Mouse (Mus musculus) embryonic facial prominence, embryonic 14.5 days (tissue): Measurements from ENCODE around the gene Ntpcr. TPM values are rescaled to one million over a fixed set of nuclear protein-coding genes. Genes with fewer than 3 reads are reported as not detected.

Experiments used
- ATAC-seq: fragments of 200-750 bp; cut with Nextera tagmentation; 2 replicates; pipeline ENCODE4 v1.8.0; 2017; ENCODE audit warnings: low read depth, moderate number of reproducible peaks, moderate TSS enrichment
- DNase-seq: peaks from one replicate; pipeline ENCODE4 v3.0.0-alpha.2; 2015; ENCODE audit warnings: low spot score
- H3K27ac ChIP-seq: fragments of 300-500 bp; sonication (generic); replicated peaks from 2 replicates; pipeline ENCODE4 v1.5.1; 2014; ENCODE audit warnings: low read depth, mild to moderate bottlenecking, low read length, moderate library complexity
- H3K27me3 ChIP-seq: fragments of 300-500 bp; sonication (generic); replicated peaks from 2 replicates; pipeline ENCODE4 v1.6.1; 2014; ENCODE audit warnings: low read length; ENCODE audit not compliant: control insufficient read depth, insufficient read depth
- H3K36me3 ChIP-seq: fragments of 300-500 bp; sonication (generic); 2 replicates; pipeline ENCODE4 v1.6.1; 2014; ENCODE audit warnings: low read length, mixed read lengths; ENCODE audit not compliant: control insufficient read depth, insufficient read depth
- H3K4me1 ChIP-seq: fragments of 300-500 bp; sonication (generic); 2 replicates; pipeline ENCODE4 v1.6.1; 2014; ENCODE audit warnings: antibody characterized with exemption, low read length; ENCODE audit not compliant: control insufficient read depth, insufficient read depth
- H3K4me2 ChIP-seq: fragments of 300-500 bp; sonication (generic); 2 replicates; pipeline ENCODE4 v1.6.1; 2014; ENCODE audit warnings: low read depth, mild to moderate bottlenecking, low read length, moderate library complexity, mixed read lengths
- H3K4me3 ChIP-seq: fragments of 300-500 bp; sonication (generic); 2 replicates; pipeline ENCODE4 v1.5.1; 2014; ENCODE audit warnings: low read depth, mild to moderate bottlenecking, low read length
- H3K9ac ChIP-seq: fragments of 300-500 bp; sonication (generic); 2 replicates; pipeline ENCODE4 v1.6.1; 2014; ENCODE audit warnings: low read depth, mild to moderate bottlenecking, low read length, moderate library complexity, mixed read lengths
- H3K9me3 ChIP-seq: fragments of 300-500 bp; sonication (generic); 2 replicates; pipeline ENCODE4 v1.6.1; 2016; ENCODE audit warnings: low read length; ENCODE audit not compliant: control insufficient read depth
- WGBS: fragments of 180-500 bp; shearing (Covaris S2); extraction: QIAGEN DNeasy Blood & Tissue Kit; methylation state at CpG from one replicate; pipeline ENCODE4 v1.1.7; 2014; 5-methylcytosine and 5-hydroxymethylcytosine counted together
- polyA plus RNA-seq: library from polyadenylated mRNA; unstranded; fragments of >200 nt; fragmentation: Nextera tagmentation; extraction: Ambion mirVana; gene quantifications from 2 replicates; pipeline ENCODE4 v1.2.1, GENCODE M21; 2014

The Ntpcr gene
- polyA plus RNA-seq, 1 experiment from 2014 or later: 39.5 TPM

- H3K4me2 ChIP-seq: no peak overlapping the region
- no peaks in the 10 kb centered on the region for H3K27me3 ChIP-seq
- no peak overlapping the region for H3K4me3 ChIP-seq
- DNase-seq (no peak), ATAC-seq (no peak)
- H3K27ac ChIP-seq: no peak overlapping the region
- 55% methylated on average over 7 of the region's 7 CpGs for WGBS
- no peak overlapping the region for H3K9ac ChIP-seq
- no peaks in the 10 kb centered on the region for H3K9me3 ChIP-seq
- H3K4me1 ChIP-seq: no peaks in the 10 kb centered on the region
- H3K36me3 ChIP-seq: no peaks in the 10 kb centered on the region
Measured at GRCm38 (mm10) chr8:125773281-125773803, 43.6 kb downstream of the Ntpcr start.

GRCm38 (mm10) chr8:125775031-125775430, 45.3 kb downstream of the Ntpcr start:
- Histone ChIP-seq H3K4me1 (no peaks in the 10 kb centered on the region), H3K27ac (no peak overlapping the region), H3K9me3 (no peaks in the 10 kb centered on the region), H3K36me3 (no peaks in the 10 kb centered on the region), H3K4me2 (no peak overlapping the region), H3K9ac (no peak overlapping the region), H3K4me3 (no peak overlapping the region), H3K27me3 (no peaks in the 10 kb centered on the region)
- no peak for ATAC-seq
- WGBS: 50% methylated on average over 3 of the region's 3 CpGs
- no peak for DNase-seq

GRCm38 (mm10) chr8:125776314-125776713, 46.6 kb downstream of the Ntpcr start:
- H3K9ac ChIP-seq: no peak overlapping the region
- H3K4me1 ChIP-seq: no peaks in the 10 kb centered on the region
- H3K9me3 ChIP-seq: no peaks in the 10 kb centered on the region
- no peak overlapping the region for H3K27ac ChIP-seq
- no peaks in the 10 kb centered on the region for H3K36me3 ChIP-seq
- H3K4me3 ChIP-seq: no peak overlapping the region
- H3K27me3 ChIP-seq: no peaks in the 10 kb centered on the region
- ATAC-seq (no peak), DNase-seq (no peak)
- no peak overlapping the region for H3K4me2 ChIP-seq
- 88% methylated on average over 3 of the region's 3 CpGs for WGBS

DNA sequence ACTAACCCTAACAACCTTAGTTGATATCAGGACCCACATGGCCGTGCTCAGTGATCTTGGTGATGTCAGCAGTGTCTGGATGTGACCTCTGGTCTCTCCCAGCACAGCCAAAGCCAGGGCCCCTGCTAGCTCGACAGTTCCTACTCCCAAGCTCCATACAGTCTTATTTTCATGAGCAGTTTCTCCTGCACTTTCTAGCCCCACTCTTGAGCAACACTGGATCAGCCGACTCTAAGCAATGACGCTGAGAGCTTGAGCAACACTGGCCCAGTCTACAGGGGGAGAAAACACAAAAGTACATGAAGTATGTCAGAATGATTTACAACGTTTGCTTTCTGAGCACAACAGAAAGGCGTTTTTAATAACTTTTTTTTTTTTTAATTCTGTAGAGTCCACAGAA, 47.0 kb downstream of the Ntpcr start:
- Histone ChIP-seq H3K4me3 (no peak overlapping the region), H3K4me2 (no peak overlapping the region), H3K9me3 (no peaks in the 10 kb centered on the region), H3K9ac (no peak overlapping the region), H3K36me3 (no peaks in the 10 kb centered on the region), H3K27me3 (no peaks in the 10 kb centered on the region), H3K27ac (no peak overlapping the region), H3K4me1 (no peaks in the 10 kb centered on the region)
- DNase-seq (no peak), ATAC-seq (no peak)
- 68% methylated on average over 6 of the region's 6 CpGs for WGBS

- H3K27ac ChIP-seq: no peak overlapping the region
- H3K9me3 ChIP-seq: no peaks in the 10 kb centered on the region
- 66% methylated on average over 12 of the region's 12 CpGs for WGBS
- no peak overlapping the region for H3K9ac ChIP-seq
- no peak overlapping the region for H3K4me2 ChIP-seq
- no peaks in the 10 kb centered on the region for H3K36me3 ChIP-seq
- no peak overlapping the region for H3K4me3 ChIP-seq
- no peak for ATAC-seq
- H3K27me3 ChIP-seq: no peaks in the 10 kb centered on the region
- no peak for DNase-seq
- no peaks in the 10 kb centered on the region for H3K4me1 ChIP-seq
Measured at GRCm38 (mm10) chr8:125777478-125778164, 47.9 kb downstream of the Ntpcr start.

GRCm38 (mm10) chr8:125778919-125779318, 49.2 kb downstream of the Ntpcr start:
- 92% methylated on average over 5 of the region's 5 CpGs for WGBS

GRCm38 (mm10) chr8:125779656-125780055, 49.9 kb downstream of the Ntpcr start:
- Histone ChIP-seq H3K9me3 (no peaks in the 10 kb centered on the region), H3K4me3 (no peak overlapping the region), H3K9ac (no peak overlapping the region), H3K4me1 (no peaks in the 10 kb centered on the region), H3K36me3 (no peaks in the 10 kb centered on the region), H3K27ac (no peak overlapping the region), H3K27me3 (no peaks in the 10 kb centered on the region), H3K4me2 (no peak overlapping the region)
- ATAC-seq (no peak), DNase-seq (peak; percentile 31)
- WGBS: 62% methylated on average over 8 of the region's 8 CpGs

More at GRCm38 (mm10) chr8:125778919-125779318, 49.2 kb downstream of the Ntpcr start:
- H3K9ac ChIP-seq: no peak overlapping the region
- no peak overlapping the region for H3K4me2 ChIP-seq
- H3K27ac ChIP-seq: no peak overlapping the region
- 0 out of 2 replicates have a peak, but pooled peaks have one; percentile 18 for ATAC-seq
- H3K4me1 ChIP-seq: no peaks in the 10 kb centered on the region
- no peaks in the 10 kb centered on the region for H3K36me3 ChIP-seq
- no peaks in the 10 kb centered on the region for H3K9me3 ChIP-seq
- no peaks in the 10 kb centered on the region for H3K27me3 ChIP-seq
- no peak for DNase-seq
- no peak overlapping the region for H3K4me3 ChIP-seq

DNA sequence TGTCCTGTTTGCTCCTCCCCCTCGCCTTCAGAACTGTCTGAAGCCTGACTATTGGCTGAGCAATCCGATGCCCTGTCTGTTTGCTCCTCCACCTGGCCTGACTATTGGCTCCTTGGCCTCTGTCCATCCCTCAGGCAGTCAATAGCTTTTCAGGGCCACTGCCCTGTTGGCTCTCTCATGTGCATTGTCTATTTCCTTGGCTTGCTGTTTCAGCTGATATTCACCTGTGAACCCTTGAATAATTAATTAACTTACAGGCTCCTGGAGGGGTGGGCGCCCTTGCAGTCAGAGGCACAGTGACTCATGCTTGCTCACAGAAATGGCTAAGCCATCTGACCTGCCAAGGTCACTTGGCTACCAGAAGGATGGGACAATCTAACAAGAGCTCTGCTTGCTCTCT, 52.4 kb downstream of the Ntpcr start:
- Histone ChIP-seq H3K36me3 (no peaks in the 10 kb centered on the region), H3K4me3 (no peak overlapping the region), H3K27me3 (no peaks in the 10 kb centered on the region), H3K27ac (no peak overlapping the region), H3K9ac (no peak overlapping the region), H3K4me1 (no peaks in the 10 kb centered on the region), H3K4me2 (no peak overlapping the region), H3K9me3 (no peaks in the 10 kb centered on the region)
- ATAC-seq: no peak
- WGBS: 62% methylated on average over 3 of the region's 3 CpGs
- no peak for DNase-seq

- Histone ChIP-seq H3K4me1 (no peaks in the 10 kb centered on the region), H3K4me2 (no peak overlapping the region), H3K9me3 (no peaks in the 10 kb centered on the region), H3K27me3 (no peaks in the 10 kb centered on the region), H3K27ac (no peak overlapping the region), H3K9ac (no peak overlapping the region), H3K4me3 (no peak overlapping the region), H3K36me3 (no peaks in the 10 kb centered on the region)
- DNase-seq: no peak
- no peak for ATAC-seq
- WGBS: 86% methylated on average over 7 of the region's 7 CpGs
Measured at GRCm38 (mm10) chr8:125786886-125787285, 57.1 kb downstream of the Ntpcr start.
